Mouse (Mus musculus): ENCODE results near the gene Wdr74. TPM values are rescaled to one million over a fixed set of nuclear protein-coding genes. Genes with fewer than 3 reads are reported as not detected.
A peak's percentile ranks its signal among the peaks of the same experiment; 100 is the strongest.

Gene Wdr74
- polyA plus RNA-seq, 1 experiment from 2014 or later, result 80.8 TPM

DNA sequence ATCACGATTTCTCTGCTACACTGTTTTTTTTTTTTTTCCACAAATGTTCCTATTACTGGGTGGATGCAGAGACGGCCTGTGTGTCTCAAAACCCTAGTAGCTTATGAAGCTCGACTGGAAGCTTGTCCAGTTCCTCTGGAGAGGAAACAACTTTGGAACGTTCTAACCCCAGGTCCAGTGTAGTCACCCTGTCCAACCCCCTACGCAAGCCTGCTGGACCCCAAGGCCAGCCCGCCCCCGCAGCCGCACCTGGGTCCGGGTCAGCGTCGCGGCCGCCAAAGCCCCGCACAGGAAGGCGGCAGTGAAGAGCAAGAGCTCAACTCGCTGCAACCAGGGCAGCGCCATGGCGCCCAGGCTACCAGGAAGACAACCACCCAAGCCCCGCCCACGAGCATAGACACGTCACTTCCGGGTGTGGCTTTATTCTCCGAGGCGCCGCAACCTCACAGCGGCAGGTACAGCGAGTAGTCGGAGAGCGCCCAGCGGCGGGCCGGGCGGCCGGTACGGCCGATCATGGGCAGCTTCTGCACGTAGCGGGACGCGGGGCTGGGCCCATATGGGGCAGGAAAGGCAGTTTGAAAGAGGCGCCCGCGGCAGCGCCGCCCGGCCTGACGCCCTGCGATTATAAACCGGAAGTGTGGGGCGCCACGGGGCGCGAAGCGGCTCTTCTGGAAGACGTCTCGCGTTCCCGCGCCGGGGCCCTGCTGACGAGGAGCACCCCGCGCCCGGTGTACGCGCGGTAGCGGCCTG, 38.6 kb downstream of the Wdr74 start, which contains the start of gene Tmem179b:
Gene Tmem179b (minus strand): TSS at position 382 of the 750 bp plus-strand sequence.
- Histone ChIP-seq H3K4me2 (replicated peaks) (peak within 1 kb of the TSS; percentile 99), H3K36me3 (replicated peaks; ENCODE audit: control insufficient read depth, insufficient read depth) (peaks cover 48% of the 10 kb centered on the region), H3K9ac (peak within 1 kb of the TSS; percentile 96), H3K9me3 (ENCODE audit: control insufficient read depth, low read length) (no peaks in the 10 kb centered on the region), H3K4me3 (replicated peaks; ENCODE audit: low read length) (peak within 1 kb of the TSS; percentile 68), H3K27ac (peak within 1 kb of the TSS; percentile 99), H3K27me3 (ENCODE audit: control insufficient read depth, insufficient read depth, low read length) (no peaks in the 10 kb centered on the region), H3K4me1 (replicated peaks; ENCODE audit: control insufficient read depth, insufficient read depth, low read length) (peaks cover 38% of the 10 kb centered on the region)
- ATAC-seq (ENCODE audit: low FRiP score), result peak; percentile 94
- WGBS, result under 1% methylated on average over 68 of the region's 68 CpGs
- DNase-seq (ENCODE audit: low spot score), result peak; percentile 96

DNA sequence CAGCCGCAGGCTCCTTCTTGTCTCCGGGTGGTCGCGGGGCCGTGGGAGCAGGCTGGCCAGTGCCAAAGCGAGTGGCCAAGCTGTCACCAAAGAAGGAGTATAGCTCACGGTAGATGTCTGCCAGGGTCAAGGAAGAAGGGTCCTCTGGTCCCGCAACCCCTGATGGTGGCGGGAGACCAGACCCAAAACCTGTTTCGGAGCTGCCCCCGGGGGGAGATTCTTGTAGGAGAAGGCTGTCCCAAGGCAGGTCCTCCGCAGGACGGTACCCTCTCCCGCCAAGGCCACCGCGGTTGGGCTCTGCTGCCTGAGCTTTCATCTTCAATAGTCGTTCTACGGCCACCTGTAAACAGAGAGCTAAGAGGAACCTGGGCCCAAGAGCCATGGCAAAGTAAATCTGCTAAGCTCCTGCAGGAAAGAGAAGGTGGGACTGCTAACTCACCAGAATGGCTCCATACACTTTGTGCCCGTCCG, 39.4 kb downstream of the Wdr74 start:
- 5% methylated on average over 20 of the region's 20 CpGs for WGBS
- no peak for DNase-seq (ENCODE audit: low spot score)
- H3K9ac ChIP-seq, result peak overlapping the region; percentile 96
- no peaks in the 10 kb centered on the region for H3K9me3 ChIP-seq (ENCODE audit: control insufficient read depth, low read length)
- no peaks in the 10 kb centered on the region for H3K27me3 ChIP-seq (ENCODE audit: control insufficient read depth, insufficient read depth, low read length)
- peaks cover 38% of the 10 kb centered on the region for H3K4me1 ChIP-seq (replicated peaks; ENCODE audit: control insufficient read depth, insufficient read depth, low read length)
- peak overlapping the region; percentile 99 for H3K27ac ChIP-seq
- H3K36me3 ChIP-seq (replicated peaks; ENCODE audit: control insufficient read depth, insufficient read depth), result peaks cover 46% of the 10 kb centered on the region
- H3K4me3 ChIP-seq (replicated peaks; ENCODE audit: low read length), result peak overlapping the region; percentile 68
- ATAC-seq (ENCODE audit: low FRiP score), result peak; percentile 28
- peak overlapping the region; percentile 99 for H3K4me2 ChIP-seq (replicated peaks)

DNA sequence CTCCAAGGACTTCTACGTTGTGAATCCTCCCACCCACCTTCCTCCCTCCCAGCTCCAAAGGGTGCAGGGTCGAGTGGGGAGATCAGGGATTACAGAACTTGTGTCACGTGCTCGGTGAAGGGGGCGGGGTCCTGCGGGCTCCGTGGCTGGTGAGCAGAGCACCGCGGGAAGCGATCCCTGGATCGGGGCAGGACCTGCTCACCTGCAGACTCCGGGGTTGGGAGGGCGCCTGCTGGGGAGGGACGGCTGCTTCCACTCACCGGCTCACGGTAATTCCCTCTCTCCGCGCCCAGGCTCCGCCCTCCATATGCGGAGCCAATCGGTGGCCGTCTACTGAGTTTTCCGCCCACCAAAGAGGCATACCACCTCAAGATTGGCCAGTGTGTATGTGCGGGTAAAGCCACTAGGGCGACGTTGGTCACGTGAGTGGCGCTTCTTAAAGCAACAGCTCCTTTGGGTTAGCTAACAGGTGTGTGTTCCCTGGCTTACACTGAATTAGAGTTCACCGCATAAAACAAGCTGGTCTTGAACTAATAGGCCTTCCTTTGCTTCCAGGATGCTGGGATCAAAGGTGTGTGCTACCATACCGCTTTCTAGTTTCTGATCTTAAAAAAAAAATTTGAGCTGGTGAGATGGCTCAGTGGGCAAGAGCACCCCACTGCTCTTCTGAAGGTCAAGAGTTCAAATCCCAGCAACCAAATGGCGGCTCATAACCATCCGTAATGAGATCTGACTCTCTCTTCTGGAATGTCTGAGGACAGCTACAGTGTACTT, 50.6 kb downstream of the Wdr74 start, which contains the start of gene Taf6l:
Gene Taf6l (minus strand): TSS at position 410 of the 774 bp plus-strand sequence.
- peak within 1 kb of the TSS; percentile 64 for H3K27ac ChIP-seq
- peak; percentile 99 for ATAC-seq (ENCODE audit: low FRiP score)

DNA sequence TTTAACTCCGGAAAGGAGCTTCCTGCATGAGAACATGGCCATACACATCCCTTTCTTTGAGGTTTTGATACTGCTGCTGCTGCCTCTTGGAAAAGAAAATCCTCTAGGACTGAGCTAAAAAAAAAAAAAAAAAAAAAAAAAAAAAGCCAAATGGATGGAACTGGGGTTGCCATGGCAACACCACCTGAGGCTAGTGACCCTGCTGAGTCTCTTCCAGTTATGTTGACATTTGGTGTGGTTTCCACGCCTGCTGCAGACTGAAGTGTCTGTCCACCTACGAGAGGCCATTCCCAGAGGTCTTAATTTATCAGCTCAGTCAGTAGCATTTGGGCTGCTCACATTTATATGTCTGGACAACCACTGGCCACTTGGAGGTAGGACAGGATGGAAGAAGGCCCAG, 52.9 kb downstream of the Wdr74 start:
- peak overlapping the region; percentile 13; the same call in 1 of the 2 replicates for H3K9ac ChIP-seq
- H3K4me1 ChIP-seq (replicated peaks; ENCODE audit: control insufficient read depth, insufficient read depth, low read length), result peaks cover 6% of the 10 kb centered on the region; the same call in 1 of the 2 replicates
- peak overlapping the region; percentile 64; the same call in 1 of the 2 replicates for H3K27ac ChIP-seq
- ATAC-seq (ENCODE audit: low FRiP score) (no peak), DNase-seq (ENCODE audit: low spot score) (no peak)
- WGBS, result 27% methylated on average over 3 of the region's 3 CpGs
- no peak overlapping the region for H3K4me3 ChIP-seq (replicated peaks; ENCODE audit: low read length)
- no peak overlapping the region for H3K4me2 ChIP-seq (replicated peaks)
- no peaks in the 10 kb centered on the region for H3K27me3 ChIP-seq (ENCODE audit: control insufficient read depth, insufficient read depth, low read length)
- no peaks in the 10 kb centered on the region for H3K9me3 ChIP-seq (ENCODE audit: control insufficient read depth, low read length)
- peaks cover 26% of the 10 kb centered on the region for H3K36me3 ChIP-seq (replicated peaks; ENCODE audit: control insufficient read depth, insufficient read depth)

More for the DNA sequence above, 50.6 kb downstream of the Wdr74 start, which contains the start of gene Taf6l:
- Histone ChIP-seq H3K9ac (peak within 1 kb of the TSS; percentile 67), H3K36me3 (replicated peaks; ENCODE audit: control insufficient read depth, insufficient read depth) (peaks cover 34% of the 10 kb centered on the region), H3K4me2 (replicated peaks) (peak within 1 kb of the TSS; percentile 68), H3K27me3 (ENCODE audit: control insufficient read depth, insufficient read depth, low read length) (no peaks in the 10 kb centered on the region), H3K4me1 (replicated peaks; ENCODE audit: control insufficient read depth, insufficient read depth, low read length) (peaks cover 6% of the 10 kb centered on the region; the same call in 1 of the 2 replicates), H3K9me3 (ENCODE audit: control insufficient read depth, low read length) (no peaks in the 10 kb centered on the region), H3K4me3 (replicated peaks; ENCODE audit: low read length) (peak within 1 kb of the TSS; percentile 61)
- WGBS, result under 1% methylated on average over 32 of the region's 32 CpGs
- DNase-seq (ENCODE audit: low spot score), result peak; percentile 94

DNA sequence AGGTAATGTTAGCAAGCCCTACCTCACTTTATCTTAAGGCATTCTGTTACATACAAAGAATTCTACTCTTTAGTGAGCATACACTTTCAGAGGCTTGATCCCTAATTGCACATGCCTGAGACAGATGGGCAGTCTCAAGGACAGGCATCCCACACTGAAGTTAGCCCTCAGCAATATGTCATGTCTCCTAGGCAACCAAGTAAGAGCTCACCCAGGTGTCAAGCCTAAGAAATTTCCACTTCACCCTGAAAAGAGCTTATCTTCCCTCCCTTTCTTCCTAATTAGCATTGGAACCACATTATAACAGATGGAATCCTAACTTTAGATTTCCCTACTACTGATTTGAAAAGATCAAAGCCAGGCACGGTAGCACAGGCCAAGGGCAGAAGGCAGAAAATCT, 53.5 kb downstream of the Wdr74 start:
- Histone ChIP-seq H3K9ac (peak overlapping the region; percentile 13; the same call in 1 of the 2 replicates), H3K27ac (peak overlapping the region; percentile 64)

DNA sequence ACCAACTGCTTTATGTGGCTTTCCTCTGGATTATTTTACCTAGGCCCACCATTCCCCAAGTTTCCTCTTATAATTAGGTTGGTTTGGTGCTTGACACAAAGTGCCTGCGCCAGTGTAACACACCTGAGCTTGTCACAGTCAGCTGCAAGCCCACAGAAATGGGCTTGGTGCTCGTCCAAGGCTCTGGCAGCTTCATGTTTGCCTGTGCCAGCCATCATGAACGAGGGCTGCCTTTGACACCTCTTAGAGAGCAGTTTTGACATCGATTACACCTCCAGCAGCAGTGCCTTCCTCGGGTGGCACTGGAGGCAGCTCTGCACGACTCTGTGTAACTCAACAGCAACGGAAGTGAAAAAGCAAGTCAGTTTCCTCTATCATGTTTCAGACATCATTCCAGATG, 54.5 kb downstream of the Wdr74 start:
- DNase-seq (ENCODE audit: low spot score) (no peak), ATAC-seq (ENCODE audit: low FRiP score) (no peak)
- Histone ChIP-seq H3K36me3 (replicated peaks; ENCODE audit: control insufficient read depth, insufficient read depth) (peaks cover 36% of the 10 kb centered on the region), H3K27me3 (ENCODE audit: control insufficient read depth, insufficient read depth, low read length) (no peaks in the 10 kb centered on the region), H3K27ac (no peak overlapping the region), H3K9ac (no peak overlapping the region), H3K4me1 (replicated peaks; ENCODE audit: control insufficient read depth, insufficient read depth, low read length) (peaks cover 5% of the 10 kb centered on the region; the same call in 1 of the 2 replicates), H3K4me2 (replicated peaks) (no peak overlapping the region), H3K4me3 (replicated peaks; ENCODE audit: low read length) (no peak overlapping the region), H3K9me3 (ENCODE audit: control insufficient read depth, low read length) (no peaks in the 10 kb centered on the region)
- 88% methylated on average over 7 of the region's 7 CpGs for WGBS

More for the DNA sequence above, 53.5 kb downstream of the Wdr74 start:
- H3K9me3 ChIP-seq (ENCODE audit: control insufficient read depth, low read length), result no peaks in the 10 kb centered on the region
- peaks cover 26% of the 10 kb centered on the region for H3K36me3 ChIP-seq (replicated peaks; ENCODE audit: control insufficient read depth, insufficient read depth)
- H3K4me3 ChIP-seq (replicated peaks; ENCODE audit: low read length), result no peak overlapping the region
- 62% methylated on average over 1 of the region's 1 CpGs for WGBS
- ATAC-seq (ENCODE audit: low FRiP score) (no peak), DNase-seq (ENCODE audit: low spot score) (no peak)
- no peaks in the 10 kb centered on the region for H3K27me3 ChIP-seq (ENCODE audit: control insufficient read depth, insufficient read depth, low read length)
- peaks cover 6% of the 10 kb centered on the region; the same call in 1 of the 2 replicates for H3K4me1 ChIP-seq (replicated peaks; ENCODE audit: control insufficient read depth, insufficient read depth, low read length)
- H3K4me2 ChIP-seq (replicated peaks), result no peak overlapping the region

Small RNA genes lying within 50 kb of the gene (microRNA-seq; reads per million reads assigned to microRNA genes)
- not detected for gene Mir6992

Other genes with a start within 250 kb of the Wdr74 start
- gene Slc22a8, start 144.6 kb upstream of the Wdr74 start, polyA plus RNA-seq (2014; fragmentation: Nextera tagmentation; extraction: Ambion mirVana), result 9.2 and 11.9 TPM in 2 replicates
- 3.5 and 3.7 TPM in 2 replicates for gene Slc22a6, start 117.8 kb upstream of the Wdr74 start, polyA plus RNA-seq (2014; fragmentation: Nextera tagmentation; extraction: Ambion mirVana)
- gene Chrm1, start 72.0 kb upstream of the Wdr74 start, polyA plus RNA-seq (2014; fragmentation: Nextera tagmentation; extraction: Ambion mirVana), result 0.30 and 0.35 TPM in 2 replicates
- gene Slc3a2, start 12.5 kb upstream of the Wdr74 start, polyA plus RNA-seq (2014; fragmentation: Nextera tagmentation; extraction: Ambion mirVana), result 161 and 174 TPM in 2 replicates
- gene 1700092M07Rik, start 4.9 kb downstream of the Wdr74 start, polyA plus RNA-seq (2014; fragmentation: Nextera tagmentation; extraction: Ambion mirVana), result 0.84 and 0.90 TPM in 2 replicates
- 102 and 103 TPM in 2 replicates for gene Stx5a, start 5.6 kb downstream of the Wdr74 start, polyA plus RNA-seq (2014; fragmentation: Nextera tagmentation; extraction: Ambion mirVana)
- gene Nxf1, start 21.2 kb downstream of the Wdr74 start, polyA plus RNA-seq (2014; fragmentation: Nextera tagmentation; extraction: Ambion mirVana), result 120 and 125 TPM in 2 replicates
- 209 and 273 TPM in 2 replicates for gene Tmem223, start 35.2 kb downstream of the Wdr74 start, polyA plus RNA-seq (2014; fragmentation: Nextera tagmentation; extraction: Ambion mirVana)
- 29.3 and 37.5 TPM in 2 replicates for gene Tmem179b, start 38.6 kb downstream of the Wdr74 start, polyA plus RNA-seq (2014; fragmentation: Nextera tagmentation; extraction: Ambion mirVana)
- 18.7 TPM in 2 replicates for gene Taf6l, start 50.6 kb downstream of the Wdr74 start, polyA plus RNA-seq (2014; fragmentation: Nextera tagmentation; extraction: Ambion mirVana)
- 134 and 145 TPM in 2 replicates for gene Polr2g, start 62.8 kb downstream of the Wdr74 start, polyA plus RNA-seq (2014; fragmentation: Nextera tagmentation; extraction: Ambion mirVana)
- 6.8 and 7.1 TPM in 2 replicates for gene Zbtb3, start 66.7 kb downstream of the Wdr74 start, polyA plus RNA-seq (2014; fragmentation: Nextera tagmentation; extraction: Ambion mirVana)
- gene Ttc9c, start 83.5 kb downstream of the Wdr74 start, polyA plus RNA-seq (2014; fragmentation: Nextera tagmentation; extraction: Ambion mirVana), result 46.9 and 56.1 TPM in 2 replicates
- gene Hnrnpul2, start 84.2 kb downstream of the Wdr74 start, polyA plus RNA-seq (2014; fragmentation: Nextera tagmentation; extraction: Ambion mirVana), result 8.0 and 8.4 TPM in 2 replicates
- gene AC129217.1, start 93.9 kb downstream of the Wdr74 start, polyA plus RNA-seq (2014; fragmentation: Nextera tagmentation; extraction: Ambion mirVana), result not detected in 2 replicates
- gene Bscl2, start 101.6 kb downstream of the Wdr74 start, polyA plus RNA-seq (2014; fragmentation: Nextera tagmentation; extraction: Ambion mirVana), result 79.9 and 89.2 TPM in 2 replicates
- 508 and 520 TPM in 2 replicates for gene Gng3, start 103.4 kb downstream of the Wdr74 start, polyA plus RNA-seq (2014; fragmentation: Nextera tagmentation; extraction: Ambion mirVana)
- gene Lrrn4cl, start 114.9 kb downstream of the Wdr74 start, polyA plus RNA-seq (2014; fragmentation: Nextera tagmentation; extraction: Ambion mirVana), result 0.82 and 1.1 TPM in 2 replicates
- gene Ubxn1, start 135.7 kb downstream of the Wdr74 start, polyA plus RNA-seq (2014; fragmentation: Nextera tagmentation; extraction: Ambion mirVana), result 129 and 131 TPM in 2 replicates
- 49.1 and 60.6 TPM in 2 replicates for gene Uqcc3, start 145.1 kb downstream of the Wdr74 start, polyA plus RNA-seq (2014; fragmentation: Nextera tagmentation; extraction: Ambion mirVana)
- 33.0 and 39.9 TPM in 2 replicates for gene Lbhd1, start 147.9 kb downstream of the Wdr74 start, polyA plus RNA-seq (2014; fragmentation: Nextera tagmentation; extraction: Ambion mirVana)
- gene Gm49403, start 148.1 kb downstream of the Wdr74 start, polyA plus RNA-seq (2014; fragmentation: Nextera tagmentation; extraction: Ambion mirVana), result not detected in 2 replicates
- gene 1810009A15Rik, start 153.0 kb downstream of the Wdr74 start, polyA plus RNA-seq (2014; fragmentation: Nextera tagmentation; extraction: Ambion mirVana), result 42.7 and 49.2 TPM in 2 replicates
- 2.5 TPM in 1 of 2 replicates, not detected in the other for gene Gm49416, start 153.1 kb downstream of the Wdr74 start, polyA plus RNA-seq (2014; fragmentation: Nextera tagmentation; extraction: Ambion mirVana)
- gene Ints5, start 157.2 kb downstream of the Wdr74 start, polyA plus RNA-seq (2014; fragmentation: Nextera tagmentation; extraction: Ambion mirVana), result 26.4 and 28.5 TPM in 2 replicates
- 76.8 and 84.1 TPM in 2 replicates for gene Ganab, start 162.2 kb downstream of the Wdr74 start, polyA plus RNA-seq (2014; fragmentation: Nextera tagmentation; extraction: Ambion mirVana)
- 81.6 and 83.9 TPM in 2 replicates for gene B3gat3, start 184.5 kb downstream of the Wdr74 start, polyA plus RNA-seq (2014; fragmentation: Nextera tagmentation; extraction: Ambion mirVana)
- 1.4 and 1.6 TPM in 2 replicates for gene Rom1, start 193.5 kb downstream of the Wdr74 start, polyA plus RNA-seq (2014; fragmentation: Nextera tagmentation; extraction: Ambion mirVana)
- gene Eml3, start 193.7 kb downstream of the Wdr74 start, polyA plus RNA-seq (2014; fragmentation: Nextera tagmentation; extraction: Ambion mirVana), result 5.8 and 6.1 TPM in 2 replicates
- 29.3 and 30.3 TPM in 2 replicates for gene Mta2, start 206.0 kb downstream of the Wdr74 start, polyA plus RNA-seq (2014; fragmentation: Nextera tagmentation; extraction: Ambion mirVana)
- 20.0 and 23.0 TPM in 2 replicates for gene Tut1, start 218.0 kb downstream of the Wdr74 start, polyA plus RNA-seq (2014; fragmentation: Nextera tagmentation; extraction: Ambion mirVana)
- 308 and 316 TPM in 2 replicates for gene Eef1g, start 231.2 kb downstream of the Wdr74 start, polyA plus RNA-seq (2014; fragmentation: Nextera tagmentation; extraction: Ambion mirVana)